Mouse (Mus musculus) liver, embryonic 16.5 days (tissue): Measurements from ENCODE around the gene Hist1h2ah. TPM values are rescaled to one million over a fixed set of nuclear protein-coding genes. Genes with fewer than 3 reads are reported as not detected.

Source experiments
- ATAC-seq: fragments of 200-750 bp; cut with Nextera tagmentation; 2 replicates; pipeline ENCODE4 v1.8.0; 2017; ENCODE audit warnings: low read depth, mild to moderate bottlenecking, moderate number of reproducible peaks, moderate library complexity
- H3K27ac ChIP-seq: fragments of 300-500 bp; sonication (generic); 2 replicates; pipeline ENCODE4 v1.5.1; 2014; ENCODE audit warnings: mild to moderate bottlenecking, low read length
- H3K27me3 ChIP-seq: fragments of 300-500 bp; sonication (generic); 2 replicates; pipeline ENCODE4 v1.6.1; 2014; ENCODE audit warnings: low read depth, low read length, mixed read lengths; ENCODE audit not compliant: control insufficient read depth, insufficient read depth
- H3K36me3 ChIP-seq: fragments of 300-500 bp; sonication (generic); 2 replicates; pipeline ENCODE4 v1.6.1; 2014; ENCODE audit warnings: mild to moderate bottlenecking; ENCODE audit not compliant: control insufficient read depth, insufficient read depth
- H3K4me1 ChIP-seq: fragments of 300-500 bp; sonication (generic); 2 replicates; pipeline ENCODE4 v1.6.1; 2014; ENCODE audit warnings: low read depth, low read length, mixed read lengths; ENCODE audit not compliant: control insufficient read depth
- H3K4me2 ChIP-seq: fragments of 300-500 bp; sonication (generic); 2 replicates; pipeline ENCODE4 v1.6.1; 2014; ENCODE audit warnings: low read depth, low read length, mixed read lengths
- H3K4me3 ChIP-seq: fragments of 300-500 bp; sonication (generic); 2 replicates; pipeline ENCODE4 v1.5.1; 2014; ENCODE audit warnings: low read depth, mild to moderate bottlenecking, low read length
- H3K9ac ChIP-seq: fragments of 300-500 bp; sonication (generic); 2 replicates; pipeline ENCODE4 v1.6.1; 2014; ENCODE audit warnings: low read depth, low read length
- H3K9me3 ChIP-seq: fragments of 300-500 bp; sonication (generic); replicated peaks from 2 replicates; pipeline ENCODE4 v1.6.1; 2016; ENCODE audit warnings: low read length; ENCODE audit not compliant: control insufficient read depth
- WGBS: fragments of 180-500 bp; shearing (Covaris S2); extraction: QIAGEN DNeasy Blood & Tissue Kit; methylation state at CpG from one replicate; pipeline ENCODE4 v1.1.7; 2014; ENCODE audit not compliant: insufficient replicate concordance; 5-methylcytosine and 5-hydroxymethylcytosine counted together
- microRNA-seq: library from miRNA; unstranded; fragments of <30 nt; microRNA quantifications from one replicate; pipeline ENCODE4, GENCODE M21; 2016
- polyA plus RNA-seq: library from polyadenylated mRNA; unstranded; fragments of >200 nt; fragmentation: Nextera tagmentation; extraction: Ambion mirVana; gene quantifications from 2 replicates; pipeline ENCODE4 v1.2.1, GENCODE M21; 2015

The Hist1h2ah gene
- polyA plus RNA-seq, 1 experiment from 2014 or later, result 13.7 TPM

DNA sequence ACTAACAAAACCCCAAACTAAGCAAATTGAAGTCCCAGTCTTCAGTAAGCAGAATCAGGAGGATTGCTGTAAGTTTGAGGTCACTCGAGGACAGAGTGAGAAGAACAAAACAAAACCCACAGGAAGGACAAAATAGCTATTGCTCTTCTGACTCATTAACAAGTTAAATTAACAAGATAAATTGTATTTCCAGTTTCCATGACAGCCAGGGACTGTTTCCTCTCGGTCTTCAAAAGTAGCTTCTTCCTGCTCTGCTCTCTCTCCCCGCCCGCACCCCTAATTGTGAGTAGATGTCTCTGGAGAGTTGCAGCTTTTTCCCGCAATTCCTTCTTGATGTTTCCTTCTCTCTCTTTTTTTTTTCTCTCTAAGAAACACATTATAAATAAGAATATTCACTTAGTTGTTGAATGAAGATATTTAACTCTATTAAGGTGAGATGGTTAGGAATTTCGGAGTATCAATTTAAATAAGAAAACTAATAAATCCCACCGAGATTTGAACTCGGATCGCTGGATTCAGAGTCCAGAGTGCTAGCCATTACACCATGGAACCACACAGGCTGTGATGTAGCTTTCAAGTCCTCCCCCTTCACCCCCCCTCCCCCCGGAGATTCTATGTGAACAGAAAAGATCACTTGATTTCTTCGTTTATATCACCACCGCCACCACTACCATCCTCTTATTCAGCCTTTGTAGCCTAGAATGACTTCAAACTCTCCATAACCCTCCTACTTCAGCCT is 39.1 kb downstream of the Hist1h2ah start:
- peaks cover 65% of the 10 kb centered on the region for H3K27me3 ChIP-seq
- no peak for ATAC-seq
- peak overlapping the region; percentile 47 for H3K4me3 ChIP-seq
- H3K4me1 ChIP-seq, result peaks cover 5% of the 10 kb centered on the region
- no peaks in the 10 kb centered on the region for H3K9me3 ChIP-seq
- H3K4me2 ChIP-seq, result peak overlapping the region; percentile 67
- no peak overlapping the region for H3K9ac ChIP-seq
- no peak overlapping the region for H3K27ac ChIP-seq
- H3K36me3 ChIP-seq, result no peaks in the 10 kb centered on the region
- 3% methylated on average over 12 of the region's 12 CpGs for WGBS

DNA sequence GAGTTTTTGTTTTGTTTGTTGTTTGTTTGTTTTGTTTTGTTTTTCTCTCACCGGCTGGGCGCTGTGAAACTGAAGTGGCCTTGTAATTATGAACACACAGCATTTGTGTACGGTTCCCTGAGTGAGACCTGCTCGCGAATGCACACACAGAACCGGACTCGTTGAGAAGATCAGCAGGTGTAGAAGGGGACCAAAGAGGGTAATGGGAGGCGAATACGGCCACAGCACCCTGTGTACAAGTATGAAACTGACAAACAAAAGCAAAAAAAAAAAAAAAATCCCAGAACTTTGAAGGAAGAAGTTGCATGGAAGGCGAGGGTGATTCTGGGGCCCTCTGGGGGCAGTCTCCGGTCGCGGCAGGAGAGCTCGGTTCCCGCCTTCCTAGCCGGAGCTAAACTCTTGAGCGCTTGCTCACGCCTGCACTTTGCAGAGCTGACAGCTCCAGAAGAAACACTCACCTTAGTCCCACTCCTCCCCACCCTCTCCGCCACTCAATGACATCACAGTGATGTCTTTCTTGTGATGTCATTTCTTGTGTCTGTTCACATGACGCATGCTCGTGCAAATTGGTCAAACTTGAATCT is 39.9 kb downstream of the Hist1h2ah start:
- no peaks in the 10 kb centered on the region for H3K36me3 ChIP-seq
- H3K9ac ChIP-seq, result 0 out of 2 replicates have a peak overlapping the region, but pooled peaks have one; percentile 3
- no peaks in the 10 kb centered on the region for H3K9me3 ChIP-seq
- H3K4me2 ChIP-seq, result peak overlapping the region; percentile 67
- no peak for ATAC-seq
- H3K4me3 ChIP-seq, result peak overlapping the region; percentile 47
- H3K27ac ChIP-seq, result no peak overlapping the region
- under 1% methylated on average over 21 of the region's 21 CpGs for WGBS
- H3K4me1 ChIP-seq, result peaks cover 5% of the 10 kb centered on the region
- peaks cover 62% of the 10 kb centered on the region for H3K27me3 ChIP-seq

DNA sequence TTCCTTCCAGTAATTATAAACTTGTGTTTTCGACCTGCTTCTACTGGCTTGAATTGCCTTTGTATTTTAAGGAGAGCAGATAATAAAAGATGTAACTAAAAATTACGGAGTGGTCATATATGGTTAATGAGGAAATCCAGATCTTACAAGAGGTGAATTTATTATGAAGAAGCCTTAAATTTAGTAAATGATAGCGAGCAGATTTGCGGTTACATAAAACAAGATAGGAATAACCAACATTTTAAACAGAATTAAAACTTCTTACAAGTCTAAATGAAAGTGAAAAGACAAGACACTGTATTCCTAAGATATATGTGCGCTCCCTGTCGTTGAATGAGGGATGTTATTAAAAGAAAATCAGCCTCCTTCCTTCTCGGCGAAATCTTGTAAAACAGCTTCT is 40.5 kb downstream of the Hist1h2ah start:
- Histone ChIP-seq H3K4me2 (peak overlapping the region; percentile 67), H3K9ac (0 out of 2 replicates have a peak overlapping the region, but pooled peaks have one; percentile 3), H3K36me3 (no peaks in the 10 kb centered on the region), H3K27ac (no peak overlapping the region), H3K27me3 (peaks cover 59% of the 10 kb centered on the region), H3K4me1 (peaks cover 5% of the 10 kb centered on the region), H3K4me3 (peak overlapping the region; percentile 47), H3K9me3 (no peaks in the 10 kb centered on the region)
- 3% methylated on average over 8 of the region's 8 CpGs for WGBS
- no peak for ATAC-seq

DNA sequence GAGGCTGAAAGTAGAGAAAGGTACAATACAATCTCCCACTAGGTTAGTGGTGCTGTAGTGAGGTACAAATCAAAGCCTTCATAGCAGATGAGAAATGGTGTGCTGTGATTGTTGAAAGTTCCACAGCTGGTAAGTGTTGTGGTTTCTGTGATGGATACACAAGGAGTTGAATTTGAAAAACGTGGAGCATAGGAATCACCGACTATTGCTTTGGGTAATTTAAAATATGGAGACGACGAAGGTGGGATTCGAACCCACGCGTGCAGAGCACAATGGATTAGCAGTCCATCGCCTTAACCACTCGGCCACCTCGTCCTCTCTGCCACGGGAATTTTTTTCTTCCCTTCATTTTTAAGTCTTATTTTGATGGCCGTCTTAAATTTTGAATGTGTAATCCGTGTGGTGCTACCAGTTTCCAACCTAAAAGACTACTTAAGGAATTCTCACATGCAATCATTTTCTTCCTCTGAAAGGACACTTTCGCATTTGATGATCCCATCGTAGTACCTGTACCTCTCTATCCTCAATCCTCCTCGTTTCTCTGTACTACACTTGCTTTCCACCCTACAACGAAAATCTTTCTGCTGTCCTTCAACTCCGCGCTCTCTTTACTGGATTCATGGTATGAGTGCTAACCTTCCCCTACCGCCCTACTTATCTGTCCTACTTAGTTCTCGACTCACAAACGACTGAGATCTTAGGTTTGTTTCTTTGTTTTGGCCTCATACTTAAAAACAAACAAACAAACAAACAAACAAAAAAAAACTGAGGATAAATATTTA is 41.2 kb downstream of the Hist1h2ah start:
- H3K4me3 ChIP-seq, result 0 out of 2 replicates have a peak overlapping the region, but pooled peaks have one; percentile 14
- under 1% methylated on average over 22 of the region's 22 CpGs for WGBS
- no peak overlapping the region for H3K9ac ChIP-seq
- H3K27ac ChIP-seq, result no peak overlapping the region
- peaks cover 53% of the 10 kb centered on the region for H3K27me3 ChIP-seq
- no peaks in the 10 kb centered on the region for H3K9me3 ChIP-seq
- peak overlapping the region; percentile 45 for H3K4me2 ChIP-seq
- ATAC-seq, result peak; percentile 70
- H3K36me3 ChIP-seq, result no peaks in the 10 kb centered on the region
- peaks cover 5% of the 10 kb centered on the region for H3K4me1 ChIP-seq

GRCm38 (mm10) chr13:21992550-21992949 is 42.8 kb downstream of the Hist1h2ah start:
- WGBS, result 67% methylated on average over 5 of the region's 5 CpGs
- no peak overlapping the region for H3K27ac ChIP-seq
- ATAC-seq, result no peak

More at GRCm38 (mm10) chr13:21992550-21992949, 42.8 kb downstream of the Hist1h2ah start:
- Histone ChIP-seq H3K27me3 (peaks cover 37% of the 10 kb centered on the region), H3K36me3 (no peaks in the 10 kb centered on the region), H3K9ac (no peak overlapping the region), H3K4me1 (peaks cover 5% of the 10 kb centered on the region), H3K4me3 (no peak overlapping the region), H3K4me2 (no peak overlapping the region), H3K9me3 (no peaks in the 10 kb centered on the region)

Small RNA genes lying within 50 kb of the gene (microRNA-seq; reads per million reads assigned to microRNA genes)
- gene Gm26300 (not detected), gene Gm44390 (not detected), gene Gm44486 (not detected)

Other genes starting within 250 kb of the Hist1h2ah start
- 10.1 and 14.1 TPM in 2 replicates for gene Hist1h2an, start 248.3 kb downstream of the Hist1h2ah start, polyA plus RNA-seq
- 3.8 and 7.6 TPM in 2 replicates for gene Hist1h2bp, start 248.1 kb downstream of the Hist1h2ah start, polyA plus RNA-seq
- gene Hist1h2bq, start 225.4 kb downstream of the Hist1h2ah start, polyA plus RNA-seq, result 25.4 and 31.7 TPM in 2 replicates
- gene Hist1h2ao, start 225.1 kb downstream of the Hist1h2ah start, polyA plus RNA-seq, result 2.1 TPM in 1 of 2 replicates, not detected in the other
- gene Hist1h4m, start 223.8 kb downstream of the Hist1h2ah start, polyA plus RNA-seq, result not detected in 2 replicates
- 25.5 and 40.3 TPM in 2 replicates for gene Hist1h4n, start 203.4 kb downstream of the Hist1h2ah start, polyA plus RNA-seq
- 3,914 and 4,206 TPM in 2 replicates for gene Hist1h2ap, start 202.1 kb downstream of the Hist1h2ah start, polyA plus RNA-seq
- 24.7 and 33.6 TPM in 2 replicates for gene Hist1h2br, start 201.8 kb downstream of the Hist1h2ah start, polyA plus RNA-seq
- 0.55 and 0.56 TPM in 2 replicates for gene Zfp184, start 90.5 kb downstream of the Hist1h2ah start, polyA plus RNA-seq
- gene Pom121l2, start 54.4 kb downstream of the Hist1h2ah start, polyA plus RNA-seq, result not detected in 2 replicates
- 0.54 and 0.72 TPM in 2 replicates for gene Prss16, start 25.8 kb downstream of the Hist1h2ah start, polyA plus RNA-seq
- 2.9 and 4.7 TPM in 2 replicates for gene Hist1h2bk, start 302 bp upstream of the Hist1h2ah start, polyA plus RNA-seq
- 47.5 and 58.3 TPM in 2 replicates for gene Hist1h4i, start 5.8 kb upstream of the Hist1h2ah start, polyA plus RNA-seq
- gene Hist1h2ag, start 7.4 kb upstream of the Hist1h2ah start, polyA plus RNA-seq, result 13.1 and 20.8 TPM in 2 replicates
- 13.4 and 22.7 TPM in 2 replicates for gene Hist1h2bj, start 7.6 kb upstream of the Hist1h2ah start, polyA plus RNA-seq
- gene Vmn1r188, start 48.9 kb upstream of the Hist1h2ah start, polyA plus RNA-seq, result not detected in 2 replicates
- gene Vmn1r189, start 70.3 kb upstream of the Hist1h2ah start, polyA plus RNA-seq, result not detected in 2 replicates
- not detected in 2 replicates for gene Vmn1r191, start 148.4 kb upstream of the Hist1h2ah start, polyA plus RNA-seq
- gene Vmn1r192, start 155.6 kb upstream of the Hist1h2ah start, polyA plus RNA-seq, result not detected in 2 replicates
- not detected in 2 replicates for gene Vmn1r193, start 187.6 kb upstream of the Hist1h2ah start, polyA plus RNA-seq
- gene Vmn1r194, start 208.6 kb upstream of the Hist1h2ah start, polyA plus RNA-seq, result not detected in 2 replicates
- not detected in 2 replicates for gene Vmn1r195, start 235.0 kb upstream of the Hist1h2ah start, polyA plus RNA-seq